Mouse (Mus musculus): Measurements from ENCODE around the gene Nop2.

DNA sequence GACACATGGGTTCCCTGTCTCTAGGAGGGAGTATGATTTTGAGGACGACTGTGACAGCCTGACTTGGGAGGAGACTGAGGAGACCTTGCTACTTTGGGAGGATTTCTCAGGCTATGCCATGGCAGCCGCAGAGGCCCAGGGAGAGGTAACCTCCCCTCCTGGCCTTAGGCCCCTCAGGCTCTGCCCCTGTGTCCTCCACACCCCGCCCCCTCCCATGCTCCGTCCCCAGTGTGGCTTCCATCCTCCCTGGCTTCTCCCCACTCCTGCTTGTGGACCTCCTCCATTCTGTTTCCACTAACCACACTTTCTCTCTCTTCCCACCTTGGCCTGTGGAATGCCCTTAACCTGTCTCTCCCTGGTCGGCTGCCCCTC lies 21.3 kb downstream of the Nop2 start:
- TF ChIP-seq CTCF (IDR thresholded peaks at IDR 0.05) (no peak), EP300 (IDR thresholded peaks at IDR 0.05) (no peak)

Data from lung, postnatal 0 days (tissue).